Mouse (Mus musculus): ENCODE results near the gene Pcsk4. TPM values are rescaled to one million over a fixed set of nuclear protein-coding genes. Genes with fewer than 3 reads are reported as not detected.

Gene Pcsk4
- polyA plus RNA-seq, 1 experiment = 3.2 TPM

- Histone ChIP-seq H3K79me3 (ENCODE audit: low read depth) (no peaks in the 10 kb centered on the region), H3K36me3 (ENCODE audit: control insufficient read depth, insufficient read depth) (no peaks in the 10 kb centered on the region), H3ac (ENCODE audit: control insufficient read depth, insufficient read length, low read depth) (peak overlapping the region; percentile 5), H3K79me2 (ENCODE audit: control insufficient read depth, insufficient read depth) (no peaks in the 10 kb centered on the region), H3K4me3 (ENCODE audit: insufficient read depth, poor library complexity, severe bottlenecking) (no peak overlapping the region), H3K27me3 (ENCODE audit: control insufficient read depth, insufficient read depth, insufficient read length) (peaks cover 58% of the 10 kb centered on the region)
- no peak for TF ChIP-seq FOSL1 (IDR thresholded peaks at IDR 0.05; ENCODE audit: insufficient read depth, low read length, poor library complexity, severe bottlenecking)
- TF ChIP-seq MYOD1 (IDR thresholded peaks at IDR 0.05; ENCODE audit: control insufficient read depth, insufficient read length, low read depth) = no peak
Measured at GRCm38 (mm10) chr10:80357994-80358639, 28.8 kb upstream of the Pcsk4 start.

GRCm38 (mm10) chr10:80357336-80357735, 28.0 kb upstream of the Pcsk4 start:
- Histone ChIP-seq H3K79me2 (ENCODE audit: control insufficient read depth, insufficient read depth) (no peaks in the 10 kb centered on the region), H3K79me3 (ENCODE audit: low read depth) (no peaks in the 10 kb centered on the region), H3ac (ENCODE audit: control insufficient read depth, insufficient read length, low read depth) (no peak overlapping the region), H3K36me3 (ENCODE audit: control insufficient read depth, insufficient read depth) (no peaks in the 10 kb centered on the region), H3K27me3 (ENCODE audit: control insufficient read depth, insufficient read depth, insufficient read length) (peaks cover 56% of the 10 kb centered on the region), H3K4me3 (ENCODE audit: insufficient read depth, poor library complexity, severe bottlenecking) (no peak overlapping the region)
- TF ChIP-seq FOSL1 (IDR thresholded peaks at IDR 0.05; ENCODE audit: insufficient read depth, low read length, poor library complexity, severe bottlenecking) (no peak), MAX (IDR thresholded peaks at IDR 0.05) (no peak), CEBPB (IDR thresholded peaks at IDR 0.05; ENCODE audit: low read depth) (no peak)

- no peaks in the 10 kb centered on the region for H3K36me3 ChIP-seq (ENCODE audit: control insufficient read depth, insufficient read depth)
- TF ChIP-seq CTCF (IDR thresholded peaks at IDR 0.05; ENCODE audit: control insufficient read depth, insufficient read depth, insufficient read length) (no peak), MAX (IDR thresholded peaks at IDR 0.05) (no peak), FOSL1 (IDR thresholded peaks at IDR 0.05; ENCODE audit: insufficient read depth, low read length, poor library complexity, severe bottlenecking) (no peak), USF1 (IDR thresholded peaks at IDR 0.05; ENCODE audit: low read depth) (no peak), MYOG (IDR thresholded peaks at IDR 0.05; ENCODE audit: control insufficient read depth, extremely low read depth, insufficient read length) (no peak), MYOD1 (IDR thresholded peaks at IDR 0.05; ENCODE audit: control insufficient read depth, insufficient read length, low read depth) (no peak), CEBPB (IDR thresholded peaks at IDR 0.05; ENCODE audit: low read depth) (no peak)
- no peaks in the 10 kb centered on the region for H3K79me2 ChIP-seq (ENCODE audit: control insufficient read depth, insufficient read depth)
- H3K79me3 ChIP-seq (ENCODE audit: low read depth) = no peaks in the 10 kb centered on the region
- H3ac ChIP-seq (ENCODE audit: control insufficient read depth, insufficient read length, low read depth) = no peak overlapping the region
- H3K27me3 ChIP-seq (ENCODE audit: control insufficient read depth, insufficient read depth, insufficient read length) = peaks cover 56% of the 10 kb centered on the region
- no peak overlapping the region for H3K4me3 ChIP-seq (ENCODE audit: insufficient read depth, poor library complexity, severe bottlenecking)
Measured at GRCm38 (mm10) chr10:80356737-80357136, 27.4 kb upstream of the Pcsk4 start.

DNA sequence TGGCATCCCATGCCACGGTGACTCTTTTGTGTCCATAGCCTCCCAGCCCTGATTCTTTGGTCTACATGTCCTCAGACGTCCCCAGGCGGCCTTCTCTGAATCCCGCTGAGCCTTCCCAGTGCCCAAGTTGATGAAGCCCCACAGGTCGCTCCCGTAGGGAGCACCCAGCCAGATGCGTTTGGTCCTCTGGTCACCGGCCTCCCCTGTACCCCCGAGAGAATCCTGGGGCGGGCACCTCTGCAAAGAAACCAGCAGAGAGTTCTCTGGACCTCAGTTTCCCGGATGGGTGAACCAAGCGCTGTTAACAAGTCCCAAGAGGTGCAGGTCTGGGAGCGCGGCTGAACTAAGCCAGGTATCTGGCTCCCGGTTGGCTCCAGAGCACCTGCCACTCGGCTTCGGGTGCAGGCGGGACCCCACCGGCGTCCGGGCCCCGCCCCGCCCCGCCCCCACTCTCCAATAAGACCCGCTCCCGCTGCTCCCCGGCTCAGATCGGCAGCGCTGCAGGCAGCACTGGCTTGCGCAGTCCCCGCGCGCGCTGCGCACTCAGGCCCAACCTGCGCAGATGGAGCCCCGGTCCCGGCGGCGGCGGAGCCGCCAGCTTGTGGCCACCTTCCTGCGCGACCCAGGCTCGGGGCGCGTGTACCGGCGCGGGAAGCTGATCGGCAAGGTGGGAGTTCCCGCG, 26.8 kb upstream of the Pcsk4 start, which contains the start of gene Plk5:
Gene Plk5, plus strand, starts transcription at position 459 of the 682 bp plus-strand sequence.
- H3K4me3 ChIP-seq (ENCODE audit: insufficient read depth, poor library complexity, severe bottlenecking) = no peak within 1 kb of the TSS
- TF ChIP-seq MYOD1 (IDR thresholded peaks at IDR 0.05; ENCODE audit: control insufficient read depth, insufficient read length, low read depth) (no peak), MYOG (IDR thresholded peaks at IDR 0.05; ENCODE audit: control insufficient read depth, extremely low read depth, insufficient read length) (no peak), CTCF (IDR thresholded peaks at IDR 0.05; ENCODE audit: control insufficient read depth, insufficient read depth, insufficient read length) (no peak), MAX (IDR thresholded peaks at IDR 0.05) (no peak), CEBPB (IDR thresholded peaks at IDR 0.05; ENCODE audit: low read depth) (no peak), FOSL1 (IDR thresholded peaks at IDR 0.05; ENCODE audit: insufficient read depth, low read length, poor library complexity, severe bottlenecking) (no peak), USF1 (IDR thresholded peaks at IDR 0.05; ENCODE audit: low read depth) (no peak)
- H3ac ChIP-seq (ENCODE audit: control insufficient read depth, insufficient read length, low read depth) = no peak within 1 kb of the TSS
- no peaks in the 10 kb centered on the region for H3K79me3 ChIP-seq (ENCODE audit: low read depth)
- H3K79me2 ChIP-seq (ENCODE audit: control insufficient read depth, insufficient read depth) = no peaks in the 10 kb centered on the region
- H3K27me3 ChIP-seq (ENCODE audit: control insufficient read depth, insufficient read depth, insufficient read length) = peaks cover 56% of the 10 kb centered on the region
- no peaks in the 10 kb centered on the region for H3K36me3 ChIP-seq (ENCODE audit: control insufficient read depth, insufficient read depth)

- Histone ChIP-seq H3K79me2 (ENCODE audit: control insufficient read depth, insufficient read depth) (no peaks in the 10 kb centered on the region), H3K27me3 (ENCODE audit: control insufficient read depth, insufficient read depth, insufficient read length) (peaks cover 55% of the 10 kb centered on the region), H3ac (ENCODE audit: control insufficient read depth, insufficient read length, low read depth) (no peak overlapping the region), H3K36me3 (ENCODE audit: control insufficient read depth, insufficient read depth) (no peaks in the 10 kb centered on the region), H3K79me3 (ENCODE audit: low read depth) (no peaks in the 10 kb centered on the region), H3K4me3 (ENCODE audit: insufficient read depth, poor library complexity, severe bottlenecking) (no peak overlapping the region)
- TF ChIP-seq MYOG (IDR thresholded peaks at IDR 0.05; ENCODE audit: control insufficient read depth, extremely low read depth, insufficient read length) (no peak), USF1 (IDR thresholded peaks at IDR 0.05; ENCODE audit: low read depth) (no peak), FOSL1 (IDR thresholded peaks at IDR 0.05; ENCODE audit: insufficient read depth, low read length, poor library complexity, severe bottlenecking) (no peak), MYOD1 (IDR thresholded peaks at IDR 0.05; ENCODE audit: control insufficient read depth, insufficient read length, low read depth) (no peak), CTCF (IDR thresholded peaks at IDR 0.05; ENCODE audit: control insufficient read depth, insufficient read depth, insufficient read length) (no peak), CEBPB (IDR thresholded peaks at IDR 0.05; ENCODE audit: low read depth) (no peak), MAX (IDR thresholded peaks at IDR 0.05) (no peak)
Measured at GRCm38 (mm10) chr10:80355431-80355830, 26.1 kb upstream of the Pcsk4 start.

DNA sequence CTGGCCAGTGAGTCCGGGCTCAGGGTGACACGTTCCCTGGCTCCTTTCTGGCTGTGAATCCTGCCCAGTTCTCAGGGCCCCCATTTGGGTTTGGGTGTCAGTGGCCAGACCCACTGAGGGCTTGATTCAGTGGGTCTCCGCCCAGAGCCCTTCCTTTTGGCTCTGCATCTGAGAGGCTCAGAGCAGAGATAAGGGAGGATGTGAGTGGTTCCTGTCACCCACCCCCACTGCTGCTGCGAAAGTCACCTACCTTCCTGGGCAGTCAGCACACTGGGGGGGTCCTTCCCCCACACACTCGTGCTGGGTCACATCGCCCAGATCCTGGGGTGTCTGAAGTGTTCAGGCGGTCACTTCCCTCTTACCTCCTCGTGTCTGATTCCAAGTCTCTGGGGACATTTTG, 23.4 kb upstream of the Pcsk4 start:
- Histone ChIP-seq H3K4me3 (ENCODE audit: insufficient read depth, poor library complexity, severe bottlenecking) (no peak overlapping the region), H3K27me3 (ENCODE audit: control insufficient read depth, insufficient read depth, insufficient read length) (peaks cover 30% of the 10 kb centered on the region), H3K36me3 (ENCODE audit: control insufficient read depth, insufficient read depth) (no peaks in the 10 kb centered on the region), H3K79me3 (ENCODE audit: low read depth) (no peaks in the 10 kb centered on the region), H3ac (ENCODE audit: control insufficient read depth, insufficient read length, low read depth) (no peak overlapping the region), H3K79me2 (ENCODE audit: control insufficient read depth, insufficient read depth) (no peaks in the 10 kb centered on the region)
- no peak for TF ChIP-seq MAX (IDR thresholded peaks at IDR 0.05)
- no peak for TF ChIP-seq USF1 (IDR thresholded peaks at IDR 0.05; ENCODE audit: low read depth)
- TF ChIP-seq CTCF (IDR thresholded peaks at IDR 0.05; ENCODE audit: control insufficient read depth, insufficient read depth, insufficient read length) = no peak
- no peak for TF ChIP-seq FOSL1 (IDR thresholded peaks at IDR 0.05; ENCODE audit: insufficient read depth, low read length, poor library complexity, severe bottlenecking)
- no peak for TF ChIP-seq MYOD1 (IDR thresholded peaks at IDR 0.05; ENCODE audit: control insufficient read depth, insufficient read length, low read depth)
- TF ChIP-seq MYOG (IDR thresholded peaks at IDR 0.05; ENCODE audit: control insufficient read depth, extremely low read depth, insufficient read length) = no peak
- no peak for TF ChIP-seq CEBPB (IDR thresholded peaks at IDR 0.05; ENCODE audit: low read depth)
